Mouse (Mus musculus): ENCODE data around the gene Tmem169. TPM values are rescaled to one million over a fixed set of nuclear protein-coding genes. Genes with fewer than 3 reads are reported as not detected.

Gene Tmem169
- 16.0 TPM for polyA plus RNA-seq (2015; fragmentation: Illumina TruSeq; extraction: RNeasy Lipid Tissue Mini Kit (QIAGEN cat#74804); ENCODE audit: low read depth, low replicate concordance)

DNA sequence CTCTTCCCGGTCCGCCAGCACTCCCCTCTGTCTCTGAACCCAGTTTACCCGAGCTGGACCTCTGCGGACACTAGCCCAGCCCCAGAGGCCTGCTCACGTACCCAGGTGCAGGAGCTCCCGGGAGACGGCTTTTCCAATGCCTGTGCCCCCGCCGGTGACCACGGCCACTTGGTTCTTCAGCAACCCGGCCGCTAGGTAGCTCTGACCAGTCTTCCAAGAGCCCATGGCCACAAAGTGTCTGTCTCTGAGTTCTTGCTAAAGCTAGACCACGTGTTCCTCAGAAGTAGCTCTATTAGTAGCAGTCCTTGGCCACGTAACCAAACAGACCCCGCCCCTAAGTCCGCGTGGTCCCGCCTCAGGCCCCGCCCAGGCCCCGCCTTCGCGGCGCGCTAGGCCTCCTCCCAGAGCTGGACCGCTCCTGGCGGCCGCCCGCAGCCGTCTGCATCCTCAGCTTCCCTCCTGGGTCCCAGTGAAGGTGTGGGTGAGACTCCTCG lies at the start of gene Tmem169, which contains the start of gene Pecr:
Tmem169 (plus strand) TSS at position 378 of the 494 bp plus-strand sequence.
Pecr (minus strand) TSS at position 323 of the 494 bp plus-strand sequence.

DNA sequence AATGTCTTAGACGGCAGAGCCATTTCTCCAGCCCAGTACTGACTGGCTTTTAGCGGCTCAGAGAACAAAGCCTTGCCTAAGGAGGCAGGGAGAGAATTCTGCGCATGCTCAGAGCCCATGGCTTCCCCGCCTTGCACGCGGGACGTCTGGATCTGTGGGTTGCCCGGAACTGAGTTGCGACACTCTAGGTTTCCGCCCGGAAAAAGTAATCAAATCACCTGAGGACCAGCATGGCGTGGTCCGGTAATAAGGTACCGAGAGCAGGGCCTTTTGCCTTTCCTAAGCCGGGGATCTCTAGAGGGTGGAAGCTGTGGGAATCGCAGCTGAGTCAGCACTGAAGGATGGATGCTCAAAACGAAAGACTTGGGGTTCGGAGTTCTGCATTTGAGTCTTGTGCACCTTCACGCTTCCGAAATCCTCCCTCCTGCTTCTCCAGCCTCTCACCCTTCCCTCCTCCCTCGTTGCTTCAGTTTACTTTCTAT lies 23.2 kb downstream of the Tmem169 start, which contains the start of gene Xrcc5:
Xrcc5 (plus strand) TSS at position 105 of the 482 bp plus-strand sequence.

Other genes starting within 250 kb of the Tmem169 start
- gene Mreg, start 72.1 kb upstream of the Tmem169 start, polyA plus RNA-seq (2015; fragmentation: Illumina TruSeq; extraction: RNeasy Lipid Tissue Mini Kit (QIAGEN cat#74804); ENCODE audit: low read depth, low replicate concordance), result 6.6 TPM
- gene Pecr, start 55 bp upstream of the Tmem169 start, polyA plus RNA-seq (2015; fragmentation: Illumina TruSeq; extraction: RNeasy Lipid Tissue Mini Kit (QIAGEN cat#74804); ENCODE audit: low read depth, low replicate concordance), result 7.7 TPM
- 17.7 TPM for gene Xrcc5, start 23.1 kb downstream of the Tmem169 start, polyA plus RNA-seq (2015; fragmentation: Illumina TruSeq; extraction: RNeasy Lipid Tissue Mini Kit (QIAGEN cat#74804); ENCODE audit: low read depth, low replicate concordance)